Comparison of ENCODE assay signal across 8 mouse cellular contexts in genomic region chr4:119294415-119295133, GRCm38 (mm10). TPM values are rescaled to one million over a fixed set of nuclear protein-coding genes. Genes with fewer than 3 reads are reported as not detected.
DNase-seq lines count a peak whose midpoint lies in the region; ATAC-seq and TF ChIP-seq lines count a peak whose summit lies in the region.

TSS of gene Ybx1 (minus strand) at chr4:119294604.

- no peak for TF ChIP-seq CTCF in Patski (IDR thresholded peaks at IDR 0.05)

- peak within 1 kb of the TSS; percentile 83 for H3K4me2 ChIP-seq in hindbrain, embryonic 13.5 days

- H3K27ac ChIP-seq in hindbrain, embryonic 13.5 days, result peak within 1 kb of the TSS; percentile 96

- peak; percentile 90 for DNase-seq in Patski (ENCODE audit: low read depth, low spot score)
- peak; percentile 100 for DNase-seq in cerebellum, postnatal 14 days
- peak; percentile 99 to 100 for DNase-seq in frontal cortex, postnatal 14 days (ENCODE audit: low spot score in 2 of 2)
- peak; percentile 100 for DNase-seq in layer of hippocampus, postnatal 25 days (ENCODE audit: extremely low spot score in 1 of 2, low spot score in 1 of 2)
- peak; percentile 99 for DNase-seq in lung, postnatal 25 days (ENCODE audit: low spot score)
- DNase-seq in retina, embryonic 14.5 days (ENCODE audit: low spot score), result peak; percentile 100
- peak; percentile 99 for DNase-seq in thymus, postnatal 4 days

- CTCF ChIA-PET in Patski (lab: Charles Lee), result interaction anchor here (1.4 kb wide), 1 partner anchor 10 kb away, joined by 3 read pairs; no protein-coding TSS in a partner anchor

- H3K4me3 ChIP-seq in hindbrain, embryonic 13.5 days, result peak within 1 kb of the TSS; percentile 96

- H3K4me1 ChIP-seq in hindbrain, embryonic 13.5 days (replicated peaks), result peaks cover 35% of the 10 kb centered on the region

- no peaks in the 10 kb centered on the region for H3K9me3 ChIP-seq in hindbrain, embryonic 13.5 days

- peak within 1 kb of the TSS; percentile 92 for H3K9ac ChIP-seq in hindbrain, embryonic 13.5 days

- POLR2A ChIA-PET in Patski (lab: Charles Lee), result no interaction called here

- in situ Hi-C loops in Patski (cut with MboI; ENCODE audit: low pct_unique_long_range_greater_than_20kb), result loop anchor here (5.0 kb wide), 1 partner anchor 47 kb away; no protein-coding TSS in a partner anchor

- no peaks in the 10 kb centered on the region for H3K27me3 ChIP-seq in Patski
- H3K27me3 ChIP-seq in hindbrain, embryonic 13.5 days, result no peaks in the 10 kb centered on the region

- under 1% methylated on average over 61 of the region's 61 CpGs for WGBS in hindbrain, embryonic 13.5 days

- ATAC-seq in Patski, result peak; percentile 95
- ATAC-seq in hindbrain, embryonic 13.5 days (ENCODE audit: low FRiP score), result peak; percentile 99

- no peaks in the 10 kb centered on the region; the same call in 1 of the 2 replicates for H3K36me3 ChIP-seq in hindbrain, embryonic 13.5 days

RNA-seq across cellular contexts. Expression of gene Ybx1, which starts in this region (rescaled TPM):
- polyA plus RNA-seq in Patski (2021), result 590 TPM
- 817 and 857 TPM in 2 replicates for polyA plus RNA-seq in hindbrain, embryonic 13.5 days (2015; fragmentation: Nextera tagmentation; extraction: Ambion mirVana)
- total RNA-seq in layer of hippocampus, postnatal 25 days (2021), result 100 to 1,000 TPM; 287 to 320 TPM

Comparison
In these comparisons a context has a peak if more than half of its experiments do, and no peak if none do; other contexts are left out.
1. Peak in every context shown above with its lines: DNase-seq, ATAC-seq, H3K4me3 ChIP-seq and H3K27ac ChIP-seq.